Comparison of ENCODE assay signal across 10 mouse cellular contexts in the genomic region with DNA sequence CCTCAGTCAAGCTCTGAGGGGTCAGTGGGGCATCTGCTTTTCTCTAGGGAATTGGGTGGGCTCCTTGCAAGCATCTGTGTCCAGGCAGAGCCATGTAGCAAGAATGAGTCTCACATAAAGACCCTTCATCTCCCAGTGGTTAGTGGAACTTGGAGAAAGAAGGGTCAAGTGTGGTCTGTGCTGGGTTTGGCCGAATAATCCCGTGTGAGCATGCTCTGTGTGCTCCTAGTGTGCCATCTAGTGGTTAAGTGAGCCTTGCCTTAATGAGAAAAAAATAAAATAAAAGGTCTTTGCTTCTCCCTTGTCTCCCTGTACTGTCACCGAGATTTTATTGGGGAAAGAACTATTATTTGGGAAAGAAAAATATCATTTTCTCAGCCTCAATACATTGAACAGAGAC. TPM values are rescaled to one million over a fixed set of nuclear protein-coding genes. Genes with fewer than 3 reads are reported as not detected.
DNase-seq lines count a peak whose midpoint lies in the region; ATAC-seq lines count a peak whose summit lies in the region.
"Had no signal": no experiment of that assay in that cellular context is flagged by ENCODE, and none has a peak within 500 bp of the region (broad histone marks: within the 10 kb centered on the region; RNA-seq: fewer than 3 reads in every experiment).

No protein-coding gene starts in this region.

- H3K27ac ChIP-seq in intestine, embryonic 16.5 days (ENCODE audit: low read length) = no peak overlapping the region
- H3K27ac ChIP-seq: heart, embryonic 13.5 days; neural tube, embryonic 12.5 days had no signal

- no peaks in the 10 kb centered on the region for H3K36me3 ChIP-seq in intestine, embryonic 16.5 days (ENCODE audit: control insufficient read depth, insufficient read depth, low read length)
- H3K36me3 ChIP-seq: heart, embryonic 13.5 days; neural tube, embryonic 12.5 days had no signal

- no peak for DNase-seq in cerebellum, adult 9-11 months
- DNase-seq in ovary, postnatal 36 days (ENCODE audit: low spot score) = peak; percentile 17
- DNase-seq in ovary, postnatal 10 days (ENCODE audit: low spot score) = no peak
- peak; percentile 26 to 58 for DNase-seq in cerebellum, postnatal 25 days
- DNase-seq in right cerebral cortex, adult 18-20 months = no peak

- no peaks in the 10 kb centered on the region for H3K4me1 ChIP-seq in intestine, embryonic 16.5 days (ENCODE audit: control insufficient read depth, insufficient read depth, low read length)
- H3K4me1 ChIP-seq: neural tube, embryonic 12.5 days had no signal

- no peaks in the 10 kb centered on the region for H3K9me3 ChIP-seq in intestine, embryonic 16.5 days (ENCODE audit: control insufficient read depth, low read length)
- H3K9me3 ChIP-seq: heart, embryonic 13.5 days; neural tube, embryonic 12.5 days had no signal

- H3K9ac ChIP-seq in intestine, embryonic 16.5 days (ENCODE audit: low read depth, low read length) = no peak overlapping the region
- H3K9ac ChIP-seq: heart, embryonic 13.5 days; neural tube, embryonic 12.5 days had no signal

- whole genome bisulfite sequencing in intestine, embryonic 16.5 days = 24% methylated on average over 3 of the region's 3 CpGs

- H3K27me3 ChIP-seq in intestine, embryonic 16.5 days (replicated peaks; ENCODE audit: control insufficient read depth, insufficient read depth, low read length) = no peaks in the 10 kb centered on the region
- H3K27me3 ChIP-seq: heart, embryonic 13.5 days; neural tube, embryonic 12.5 days had no signal

- H3K4me2 ChIP-seq in intestine, embryonic 16.5 days (ENCODE audit: low read depth, low read length) = no peak overlapping the region
- H3K4me2 ChIP-seq: heart, embryonic 13.5 days; neural tube, embryonic 12.5 days had no signal

- peak; percentile 69; the same call in 1 of the 2 replicates for ATAC-seq in cerebellum, adult (ENCODE audit: insufficient number of reproducible peaks, low FRiP score, low TSS enrichment)
- 0 out of 2 replicates have a peak, but pooled peaks have one; percentile 38 for ATAC-seq in intestine, embryonic 16.5 days
- peak; percentile 55 for ATAC-seq in megakaryocyte, adult 5-6 weeks (ENCODE audit: poor library complexity, severe bottlenecking)

- H3K4me3 ChIP-seq in intestine, embryonic 16.5 days (ENCODE audit: low read length) = no peak overlapping the region
- H3K4me3 ChIP-seq: heart, embryonic 13.5 days; neural tube, embryonic 12.5 days had no signal

RNA-seq across cellular contexts. Expression of a gene that starts 34.9 kb away (rescaled TPM):
- polyA plus RNA-seq in intestine, embryonic 16.5 days (2015; fragmentation: Nextera tagmentation; extraction: Ambion mirVana) = 31.7 and 32.3 TPM in 2 replicates
- total RNA-seq in megakaryocyte, adult 5-6 weeks (2015) = 15.8 and 24.3 TPM in 2 replicates
- total RNA-seq in megakaryocyte, adult 5-6 weeks (2017) = 25.1 and 26.7 TPM in 2 replicates

Comparison
In these comparisons a context has a peak if more than half of its experiments do, and no peak if none do; other contexts are left out.
1. DNase-seq: peak in ovary, postnatal 36 days (single experiment) and cerebellum, postnatal 25 days (2 of 2); none in cerebellum, adult 9-11 months (single experiment), ovary, postnatal 10 days (single experiment) and right cerebral cortex, adult 18-20 months (single experiment).
2. Peak in every context shown above with its lines, with median percentiles within 50 percentile points of each other: ATAC-seq.